Mouse (Mus musculus) gastrocnemius, adult 2 months (tissue): ENCODE measurements at regions not wholly inside any gene's neighbourhood (a gene's known extent, or its start where the extent isn't known, plus 50 kb on each side); places are given as distances from the start of the nearest gene placed in this dataset.

Experiments
- DNase-seq: peaks from one replicate; pipeline ENCODE4 v3.0.0; 2022
- H3K27ac ChIP-seq: fragments of 200-600 bp; 2 replicates; pipeline ENCODE4 v1.8.1; 2022; ENCODE audit warnings: mild to moderate bottlenecking
- H3K4me3 ChIP-seq: fragments of 200-600 bp; 2 replicates; pipeline ENCODE4 v1.8.1; 2022; ENCODE audit warnings: mild to moderate bottlenecking, moderate library complexity
- CTCF ChIP-seq: fragments of 200-600 bp; IDR thresholded peaks from 2 replicates; pipeline ENCODE4 v1.8.1; 2022; ENCODE audit warnings: antibody characterized with exemption, mild to moderate bottlenecking, moderate library complexity
- intact Hi-C: fragments of 180-260 bp; cut with DNase I; formaldehyde crosslinking; loops from one replicate; pipeline ENCODE4 v1.15.1; 2025

DNA sequence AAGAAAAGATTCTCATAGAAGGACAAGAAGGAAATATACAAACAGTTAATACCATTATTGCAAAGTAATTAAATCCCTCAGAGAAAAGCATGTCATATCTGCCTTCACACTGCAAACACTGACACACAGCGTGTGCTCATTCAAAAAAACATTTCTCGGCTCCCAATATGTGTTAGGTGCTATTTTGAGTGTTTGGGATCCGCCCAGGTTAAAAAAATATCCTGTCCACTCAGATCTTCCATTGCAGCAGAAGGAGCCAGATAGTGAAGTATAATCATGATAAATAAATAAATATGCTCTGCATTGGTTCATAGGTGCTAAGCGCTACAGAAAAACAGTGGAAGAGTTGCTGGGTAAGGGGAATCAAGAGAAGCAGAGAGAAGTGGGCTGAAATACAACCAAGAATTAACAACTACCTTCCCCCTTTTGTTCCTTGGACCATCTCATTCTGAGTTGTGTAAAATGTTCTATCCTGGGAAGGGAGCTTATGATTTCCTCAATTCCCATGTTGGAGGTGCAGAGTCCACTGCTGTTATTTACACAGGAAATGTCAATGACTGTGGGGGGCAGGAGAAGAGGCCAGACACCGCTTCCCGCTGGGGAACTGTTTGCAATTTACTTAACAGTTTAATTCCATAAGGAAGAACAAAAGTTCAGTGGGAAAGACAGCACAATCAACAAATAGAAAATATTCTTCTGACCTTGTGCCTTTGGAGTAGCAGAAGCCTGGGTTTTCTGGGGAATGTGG lies 139.9 kb downstream of the Tle1 start:
- H3K4me3 ChIP-seq, result no peak overlapping the region
- no peak for TF ChIP-seq CTCF
- DNase-seq, result no peak
- peak overlapping the region; percentile 29; the same call in 1 of the 2 replicates for H3K27ac ChIP-seq
- intact Hi-C loops, result loop anchor here (10.0 kb wide), 1 partner anchor 144 kb away; the partner anchor contains the start of gene Tle1

DNA sequence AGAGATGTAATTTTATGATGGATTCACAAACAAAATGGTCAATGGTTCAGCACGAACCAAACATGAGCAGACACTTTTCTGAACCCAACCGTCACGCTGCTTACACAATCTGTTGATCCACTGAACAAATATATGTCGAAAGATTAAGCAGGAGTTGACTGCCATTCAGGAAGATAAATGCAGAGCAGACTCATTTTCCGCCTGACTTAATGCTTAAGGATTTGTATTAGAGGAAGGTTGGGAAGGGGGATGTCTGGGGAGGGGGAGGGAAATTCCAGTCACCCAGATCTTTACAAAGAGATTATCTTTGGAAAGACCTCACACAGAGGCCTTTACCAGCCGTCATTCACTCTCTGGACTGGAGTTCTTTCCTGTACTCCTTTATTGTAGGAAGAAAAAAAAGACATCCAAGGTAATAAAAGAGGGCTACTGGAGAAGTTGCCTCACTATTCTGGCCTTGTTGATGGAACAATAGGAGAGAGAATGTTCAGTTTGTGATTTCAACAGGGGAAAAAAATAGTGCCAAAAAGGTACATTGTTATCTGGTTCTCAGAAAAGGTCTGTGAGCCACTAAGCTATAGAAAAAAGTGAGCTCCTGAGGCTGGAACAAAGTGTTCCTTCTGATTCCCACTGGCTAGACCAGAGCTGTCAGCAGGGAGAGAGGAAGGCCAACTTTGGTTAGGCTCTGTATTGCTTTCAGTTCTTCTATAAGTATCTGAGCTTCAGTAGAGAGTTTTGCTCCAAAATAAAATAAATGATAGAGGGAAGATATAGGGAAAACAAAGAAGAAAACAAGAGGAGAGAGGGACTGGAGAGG lies 150.9 kb downstream of the Tle1 start:
- no peak for DNase-seq
- intact Hi-C loops, result no loop called here
- Histone ChIP-seq H3K27ac (no peak overlapping the region), H3K4me3 (no peak overlapping the region)
- TF ChIP-seq CTCF, result no peak

DNA sequence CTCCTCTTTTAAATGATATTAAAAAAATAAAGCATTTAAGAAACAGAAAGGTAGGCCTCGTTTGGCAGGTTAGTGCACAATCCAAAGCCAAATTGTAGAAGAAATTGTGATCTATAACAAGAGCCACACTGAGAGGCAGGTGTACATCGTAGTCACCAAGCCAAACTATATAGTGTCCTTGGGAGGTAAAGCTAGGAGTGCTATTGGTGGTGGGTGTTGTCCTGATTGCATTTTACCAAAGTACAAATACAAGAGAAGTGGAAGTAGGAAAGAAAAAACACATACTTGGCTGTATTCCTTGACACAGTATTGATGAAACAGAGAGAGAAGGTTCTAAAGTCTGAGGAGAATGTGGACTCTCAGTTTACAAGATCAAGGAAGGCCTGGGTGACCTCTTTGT lies 178.6 kb downstream of the Tle1 start:
- no peak for DNase-seq
- no peak overlapping the region for H3K4me3 ChIP-seq
- H3K27ac ChIP-seq, result no peak overlapping the region
- no peak for TF ChIP-seq CTCF
- intact Hi-C loops, result no loop called here

DNA sequence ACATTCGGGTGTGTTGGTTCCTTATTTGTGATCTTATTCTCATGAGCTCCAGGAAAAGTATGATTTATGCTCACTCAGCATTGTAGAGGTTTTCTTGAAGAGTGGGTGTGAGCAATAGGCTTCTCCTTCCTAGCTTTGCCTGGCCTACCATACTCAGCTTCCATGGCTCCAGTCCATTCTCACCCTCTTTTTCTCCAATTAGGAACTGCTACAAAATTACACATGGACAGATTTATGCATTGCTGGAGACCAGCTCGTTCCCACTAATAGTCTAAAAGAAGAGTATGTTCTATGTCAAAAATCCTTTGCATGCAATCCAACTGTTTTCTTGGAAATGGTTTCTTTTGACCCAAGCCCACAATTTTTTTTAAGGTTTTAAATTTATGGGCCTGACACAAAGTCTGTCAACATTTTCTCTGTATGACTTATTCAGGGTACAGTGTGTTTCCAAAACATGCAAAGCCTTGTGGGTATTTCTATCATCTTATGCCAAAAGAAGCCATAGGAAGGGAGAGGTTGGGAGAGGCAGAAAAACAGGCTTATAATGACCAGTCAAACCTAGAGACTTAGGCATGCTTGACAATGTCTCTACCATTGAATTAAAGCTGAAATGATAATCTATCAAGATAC lies 186.4 kb downstream of the Tle1 start:
- intact Hi-C loops, result no loop called here
- DNase-seq, result no peak
- TF ChIP-seq CTCF, result no peak
- Histone ChIP-seq H3K27ac (no peak overlapping the region), H3K4me3 (no peak overlapping the region)

DNA sequence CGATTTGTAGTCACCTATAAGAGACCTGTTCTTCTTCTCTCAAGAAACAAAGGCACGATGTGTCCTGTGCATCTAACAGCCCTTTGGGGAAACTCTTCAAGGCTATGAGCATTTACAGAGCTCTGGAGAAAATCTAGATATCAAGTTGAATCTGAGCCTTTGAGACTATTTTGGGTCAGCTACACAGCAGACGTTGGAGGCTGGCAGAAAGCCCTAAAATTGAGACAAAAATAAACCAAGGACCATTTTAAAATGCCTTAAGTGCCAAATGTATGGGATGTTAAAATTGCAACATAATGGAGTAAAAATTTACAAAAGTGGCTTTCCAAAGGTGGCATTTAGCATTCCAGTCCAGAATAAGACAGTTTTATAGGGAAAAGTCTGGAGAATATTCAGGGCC lies 187.1 kb downstream of the Tle1 start:
- no peak for TF ChIP-seq CTCF
- DNase-seq, result no peak

DNA sequence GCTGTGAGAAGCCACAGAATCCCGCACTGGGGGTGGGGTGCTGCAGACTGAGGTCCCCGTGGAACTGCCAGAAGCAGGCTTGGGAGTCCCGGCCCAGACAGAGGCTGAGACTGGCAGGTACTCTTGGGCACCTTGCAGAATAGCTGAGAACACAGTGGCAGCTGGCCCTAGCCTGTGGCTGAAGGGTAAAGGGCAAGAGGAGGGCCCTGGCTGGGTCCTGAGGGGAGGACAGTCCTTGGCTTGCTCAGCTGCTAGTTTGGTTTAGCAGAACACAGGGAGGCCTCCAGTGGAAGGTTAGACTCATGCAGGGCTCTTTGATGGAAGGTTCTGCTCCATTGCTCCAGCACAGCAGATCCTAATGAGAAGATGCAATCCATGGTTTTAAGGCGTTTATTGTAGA lies 190.4 kb downstream of the Tle1 start:
- DNase-seq, result no peak
- intact Hi-C loops, result no loop called here
- TF ChIP-seq CTCF, result no peak
- no peak overlapping the region for H3K27ac ChIP-seq
- no peak overlapping the region for H3K4me3 ChIP-seq

More for the DNA sequence above, 187.1 kb downstream of the Tle1 start:
- Histone ChIP-seq H3K4me3 (no peak overlapping the region), H3K27ac (no peak overlapping the region; the same call in 1 of the 2 replicates)
- intact Hi-C loops, result no loop called here

DNA sequence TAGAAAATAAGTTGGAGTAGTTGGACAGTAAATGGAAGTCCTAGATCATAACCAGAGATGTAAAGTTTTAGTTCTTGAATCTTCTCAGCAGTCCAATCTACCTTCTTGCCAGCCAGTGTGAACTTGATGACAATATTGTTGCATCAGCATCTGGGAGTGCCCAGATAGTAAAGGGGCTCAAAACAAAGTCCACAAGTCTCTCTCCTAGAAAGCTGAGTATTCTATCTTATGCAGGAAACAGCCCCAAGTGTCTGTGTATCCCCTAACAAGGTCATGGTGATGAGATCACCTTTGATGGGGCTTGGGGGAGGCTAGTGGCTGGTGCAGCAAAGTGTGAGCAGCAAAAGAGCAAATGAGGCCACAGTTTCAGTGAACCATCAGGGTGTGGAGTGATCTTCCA lies 194.8 kb downstream of the Tle1 start:
- Histone ChIP-seq H3K4me3 (no peak overlapping the region), H3K27ac (no peak overlapping the region)
- no peak for TF ChIP-seq CTCF
- DNase-seq, result no peak
- intact Hi-C loops, result no loop called here

DNA sequence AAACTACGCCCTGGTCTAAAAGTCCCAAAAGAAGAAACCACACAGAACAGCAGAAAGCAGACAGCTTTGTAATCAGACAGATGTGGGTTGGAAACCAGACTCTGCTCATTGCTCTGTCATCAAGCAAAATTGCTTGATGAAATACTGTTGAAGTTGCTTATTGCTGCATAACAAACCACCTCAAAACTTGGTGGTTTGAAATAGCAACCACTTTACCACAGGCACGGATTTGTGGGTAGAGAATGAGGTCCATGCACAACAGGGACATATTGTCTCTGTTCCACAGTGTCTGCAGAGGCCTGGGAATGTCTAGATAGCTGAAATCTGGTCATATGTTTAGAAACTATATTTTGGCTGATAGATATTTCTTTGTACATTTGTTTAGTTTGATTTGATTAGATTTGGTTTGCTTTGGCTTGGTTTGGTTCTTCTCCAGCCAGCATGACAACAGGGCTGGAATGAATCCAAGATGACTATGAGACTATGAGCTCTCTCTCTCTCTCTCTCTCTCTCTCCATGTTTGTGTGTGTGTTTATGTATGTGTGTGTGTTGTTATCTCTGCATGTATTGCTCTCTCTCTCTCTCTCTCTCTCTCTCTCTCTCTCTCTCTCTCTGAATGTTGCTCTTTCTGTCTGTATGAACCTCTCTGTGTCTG lies 199.4 kb downstream of the Tle1 start:
- no peak for DNase-seq
- intact Hi-C loops, result no loop called here
- H3K27ac ChIP-seq, result no peak overlapping the region
- no peak for TF ChIP-seq CTCF
- H3K4me3 ChIP-seq, result no peak overlapping the region

DNA sequence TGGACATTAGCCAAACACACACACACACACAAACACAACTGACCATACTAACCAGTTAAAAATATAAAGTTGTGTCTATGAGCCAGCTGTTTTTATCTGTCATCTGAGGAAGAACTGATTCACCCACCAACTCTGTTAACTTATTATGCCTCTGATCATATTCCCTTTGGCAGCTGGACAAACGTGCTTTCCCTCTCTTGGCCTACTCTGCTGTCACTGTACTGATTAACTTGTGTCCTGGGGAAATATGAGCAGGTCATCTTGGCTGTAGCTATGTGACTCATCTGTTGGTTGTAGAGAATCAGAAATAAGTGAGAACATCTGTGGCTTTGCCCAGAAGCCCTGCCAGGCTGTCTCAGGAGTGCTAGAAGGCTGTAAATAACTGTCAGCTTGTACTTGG lies 210.9 kb upstream of the Gm11232 start:
- Histone ChIP-seq H3K27ac (peak overlapping the region; percentile 81), H3K4me3 (no peak overlapping the region)
- DNase-seq, result peak; percentile 76
- TF ChIP-seq CTCF, result no peak
- intact Hi-C loops, result loop anchor here (2.0 to 5.0 kb wide), 2 partner anchors 174 to 232 kb away; partner anchors contain the start of gene Tle1

DNA sequence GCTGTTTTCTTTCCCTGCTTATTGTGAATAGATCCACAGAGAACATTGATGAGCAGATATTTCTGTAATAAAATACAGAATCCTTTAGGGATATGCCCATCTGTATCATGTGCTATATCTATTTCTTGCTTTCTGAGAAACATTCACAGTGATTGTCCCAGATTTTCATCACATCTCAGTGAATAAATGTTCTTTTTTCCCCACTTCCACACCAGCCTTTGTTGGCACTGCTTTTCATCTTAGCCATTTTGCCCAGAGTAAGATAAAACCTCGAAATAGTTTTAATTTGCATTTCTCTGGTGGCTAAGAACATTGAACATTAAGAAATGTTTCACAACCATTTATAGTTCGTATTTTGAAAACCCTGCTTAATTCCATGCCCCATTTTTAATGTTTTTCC lies 195.7 kb upstream of the Gm11232 start:
- Histone ChIP-seq H3K27ac (no peak overlapping the region), H3K4me3 (no peak overlapping the region)
- no peak for DNase-seq
- no peak for TF ChIP-seq CTCF
- intact Hi-C loops, result no loop called here

DNA sequence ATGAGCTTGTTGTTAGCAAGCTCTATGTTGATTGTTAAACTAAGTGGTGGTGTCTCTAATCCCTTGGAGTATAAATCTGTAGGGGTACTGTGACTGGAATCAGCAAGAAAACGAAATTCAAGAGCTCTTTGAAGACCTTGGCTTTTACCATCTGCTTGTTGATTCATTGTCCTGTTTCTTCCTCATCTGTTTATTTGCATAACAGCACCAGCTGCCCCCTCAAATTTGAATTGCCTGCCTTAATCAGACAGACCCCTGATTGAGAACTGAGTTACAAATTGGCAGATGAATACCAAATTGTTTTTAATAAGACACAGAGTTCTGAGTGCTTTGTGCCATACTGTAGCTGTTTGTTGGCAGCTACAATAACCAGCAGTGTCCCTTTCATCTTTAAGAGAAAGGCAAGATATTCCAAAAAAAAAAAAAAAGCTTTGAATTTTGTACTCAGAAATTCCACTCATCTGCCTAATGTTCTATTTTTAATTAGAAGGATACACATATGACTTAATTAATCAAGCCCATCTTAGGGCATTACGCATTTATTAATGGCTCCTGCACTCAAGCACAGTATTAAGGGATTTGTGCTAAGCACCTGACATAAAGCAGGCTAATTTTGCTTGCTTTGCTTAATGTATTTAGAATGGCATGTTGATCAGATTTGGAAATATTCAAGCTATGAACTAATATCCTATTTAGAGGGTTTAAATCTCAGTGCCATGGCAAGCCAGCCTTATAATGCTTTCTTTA lies 175.6 kb upstream of the Gm11232 start:
- no peak for TF ChIP-seq CTCF
- DNase-seq, result no peak
- H3K27ac ChIP-seq, result no peak overlapping the region
- H3K4me3 ChIP-seq, result no peak overlapping the region
- intact Hi-C loops, result no loop called here

DNA sequence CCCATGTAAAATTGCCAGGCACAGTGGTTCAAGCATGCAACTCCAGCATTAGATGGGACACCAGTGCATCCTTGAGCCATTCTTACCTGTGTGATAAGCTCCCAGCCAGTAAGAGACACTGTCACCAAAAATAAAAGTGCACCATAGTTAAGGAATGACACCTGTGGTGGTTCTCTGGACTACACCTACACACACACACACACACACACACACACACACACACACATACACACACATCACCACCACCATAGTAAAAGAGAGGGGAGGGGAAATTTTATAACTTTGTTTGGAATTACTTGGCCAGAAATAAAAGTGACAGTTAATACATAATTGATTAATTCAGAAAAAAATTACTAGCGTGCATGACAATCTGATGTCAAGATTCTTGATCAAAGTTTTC lies 175.1 kb upstream of the Gm11232 start:
- no peak for TF ChIP-seq CTCF
- Histone ChIP-seq H3K27ac (no peak overlapping the region), H3K4me3 (no peak overlapping the region)
- intact Hi-C loops, result no loop called here
- no peak for DNase-seq
